Mouse (Mus musculus): ENCODE measurements around the gene Scand1. TPM values are rescaled to one million over a fixed set of nuclear protein-coding genes. Genes with fewer than 3 reads are reported as not detected.

The Scand1 gene
- total and polyA plus RNA-seq, 2 experiments, result 34.3 to 65.9 TPM

- peak; percentile 16 for DNase-seq (ENCODE audit: extremely low read depth, low read depth, low spot score)
- TF ChIP-seq CTCF (IDR thresholded peaks at IDR 0.05; ENCODE audit: low read depth, low read length), result peak; percentile 36
- TF ChIP-seq POLR2A (IDR thresholded peaks at IDR 0.05; ENCODE audit: extremely low read depth, insufficient read depth, low read length), result no peak
- 93% methylated on average over 2 of the region's 2 CpGs for WGBS
These were observed 6.7 kb downstream of the Scand1 start for GRCm38 (mm10) chr2:156305818-156306217.

DNA sequence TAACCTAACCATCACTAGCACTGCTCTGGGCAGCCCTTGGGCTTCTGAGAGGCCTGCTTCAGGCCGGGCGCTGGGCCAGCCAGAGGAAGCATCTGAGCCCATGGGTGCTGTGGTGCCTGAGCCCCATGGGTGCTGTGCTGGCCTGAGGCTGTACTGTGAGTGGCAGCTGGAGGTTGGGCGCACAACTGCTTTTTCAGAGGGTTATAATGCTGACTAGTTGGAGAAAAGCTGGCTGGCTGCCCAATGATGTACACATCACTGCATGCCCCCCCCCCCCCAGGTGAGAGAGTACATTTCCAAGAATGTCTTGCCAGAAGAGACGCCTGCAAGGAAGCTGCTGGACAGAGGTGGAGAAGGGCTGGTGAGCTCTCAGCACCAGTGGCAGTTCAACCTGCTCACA, 8.2 kb downstream of the Scand1 start:
- Histone ChIP-seq H3K36me3 (ENCODE audit: control insufficient read depth, insufficient read depth, low read length) (peaks cover 24% of the 10 kb centered on the region), H3K79me2 (ENCODE audit: control insufficient read depth, insufficient read depth, low read length) (no peaks in the 10 kb centered on the region), H3K9ac (ENCODE audit: low read depth, low read length) (no peak overlapping the region), H3K4me3 (ENCODE audit: insufficient read depth, low read depth, low read length) (no peak overlapping the region), H3K4me1 (ENCODE audit: control insufficient read depth, insufficient read depth, low read length) (peaks cover 10% of the 10 kb centered on the region), H3K27me3 (ENCODE audit: control insufficient read depth, insufficient read depth, low read length) (no peaks in the 10 kb centered on the region), H3K27ac (replicated peaks; ENCODE audit: insufficient read depth, low read depth, low read length) (no peak overlapping the region)
- TF ChIP-seq POLR2A (IDR thresholded peaks at IDR 0.05; ENCODE audit: extremely low read depth, insufficient read depth, low read length) (no peak), CTCF (IDR thresholded peaks at IDR 0.05; ENCODE audit: low read depth, low read length) (no peak)
- 96% methylated on average over 4 of the region's 4 CpGs for WGBS
- no peak for DNase-seq (ENCODE audit: extremely low read depth, low read depth, low spot score)

More at GRCm38 (mm10) chr2:156305818-156306217, 6.7 kb downstream of the Scand1 start:
- Histone ChIP-seq H3K27ac (replicated peaks; ENCODE audit: insufficient read depth, low read depth, low read length) (no peak overlapping the region), H3K4me3 (ENCODE audit: insufficient read depth, low read depth, low read length) (no peak overlapping the region), H3K79me2 (ENCODE audit: control insufficient read depth, insufficient read depth, low read length) (no peaks in the 10 kb centered on the region), H3K27me3 (ENCODE audit: control insufficient read depth, insufficient read depth, low read length) (no peaks in the 10 kb centered on the region), H3K36me3 (ENCODE audit: control insufficient read depth, insufficient read depth, low read length) (peaks cover 15% of the 10 kb centered on the region), H3K4me1 (ENCODE audit: control insufficient read depth, insufficient read depth, low read length) (peaks cover 10% of the 10 kb centered on the region), H3K9ac (ENCODE audit: low read depth, low read length) (no peak overlapping the region)

- DNase-seq (ENCODE audit: extremely low read depth, low read depth, low spot score), result no peak
- Histone ChIP-seq H3K4me1 (ENCODE audit: control insufficient read depth, insufficient read depth, low read length) (0 out of 2 replicates have a peak, but pooled peaks cover 3% of the 10 kb centered on the region), H3K36me3 (ENCODE audit: control insufficient read depth, insufficient read depth, low read length) (peaks cover 29% of the 10 kb centered on the region), H3K9ac (ENCODE audit: low read depth, low read length) (no peak overlapping the region), H3K27ac (replicated peaks; ENCODE audit: insufficient read depth, low read depth, low read length) (no peak overlapping the region), H3K4me3 (ENCODE audit: insufficient read depth, low read depth, low read length) (no peak overlapping the region), H3K79me2 (ENCODE audit: control insufficient read depth, insufficient read depth, low read length) (no peaks in the 10 kb centered on the region), H3K27me3 (ENCODE audit: control insufficient read depth, insufficient read depth, low read length) (no peaks in the 10 kb centered on the region)
- 90% methylated on average over 4 of the region's 4 CpGs for WGBS
- TF ChIP-seq POLR2A (IDR thresholded peaks at IDR 0.05; ENCODE audit: extremely low read depth, insufficient read depth, low read length) (no peak), CTCF (IDR thresholded peaks at IDR 0.05; ENCODE audit: low read depth, low read length) (no peak)
These were observed 10.4 kb downstream of the Scand1 start for GRCm38 (mm10) chr2:156302063-156302462.

DNA sequence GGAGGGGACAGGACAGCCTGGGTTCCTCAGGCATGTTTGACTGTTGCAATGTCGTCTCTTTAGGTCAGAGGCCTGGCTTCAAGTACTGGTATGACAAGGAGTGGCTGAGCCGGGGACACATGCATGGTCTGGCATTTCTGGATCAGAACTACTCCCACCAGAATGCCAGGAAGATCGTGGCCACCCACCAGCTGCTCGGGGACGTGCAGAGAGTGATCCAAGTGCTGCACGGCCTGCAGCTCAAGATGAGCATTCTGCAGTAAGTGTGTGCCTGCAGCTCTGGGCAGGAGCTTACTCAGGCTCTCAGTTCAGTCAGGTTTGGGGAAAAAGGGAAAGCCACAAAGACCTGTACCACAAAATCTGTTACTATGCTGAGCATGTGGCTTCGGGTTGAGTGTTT, 14.0 kb downstream of the Scand1 start:
- H3K9ac ChIP-seq (ENCODE audit: low read depth, low read length), result no peak overlapping the region
- H3K79me2 ChIP-seq (ENCODE audit: control insufficient read depth, insufficient read depth, low read length), result no peaks in the 10 kb centered on the region
- no peaks in the 10 kb centered on the region for H3K4me1 ChIP-seq (ENCODE audit: control insufficient read depth, insufficient read depth, low read length)
- no peak for DNase-seq (ENCODE audit: extremely low read depth, low read depth, low spot score)
- H3K27me3 ChIP-seq (ENCODE audit: control insufficient read depth, insufficient read depth, low read length), result no peaks in the 10 kb centered on the region
- TF ChIP-seq POLR2A (IDR thresholded peaks at IDR 0.05; ENCODE audit: extremely low read depth, insufficient read depth, low read length) (no peak), CTCF (IDR thresholded peaks at IDR 0.05; ENCODE audit: low read depth, low read length) (no peak)
- peaks cover 26% of the 10 kb centered on the region for H3K36me3 ChIP-seq (ENCODE audit: control insufficient read depth, insufficient read depth, low read length)
- H3K27ac ChIP-seq (replicated peaks; ENCODE audit: insufficient read depth, low read depth, low read length), result no peak overlapping the region
- no peak overlapping the region for H3K4me3 ChIP-seq (ENCODE audit: insufficient read depth, low read depth, low read length)
- 91% methylated on average over 7 of the region's 7 CpGs for WGBS

GRCm38 (mm10) chr2:156297653-156298052, 14.9 kb downstream of the Scand1 start:
- 71% methylated on average over 3 of the region's 3 CpGs for WGBS
- H3K27me3 ChIP-seq (ENCODE audit: control insufficient read depth, insufficient read depth, low read length), result no peaks in the 10 kb centered on the region
- H3K27ac ChIP-seq (replicated peaks; ENCODE audit: insufficient read depth, low read depth, low read length), result no peak overlapping the region
- no peak overlapping the region for H3K4me3 ChIP-seq (ENCODE audit: insufficient read depth, low read depth, low read length)
- H3K79me2 ChIP-seq (ENCODE audit: control insufficient read depth, insufficient read depth, low read length), result no peaks in the 10 kb centered on the region
- no peak for TF ChIP-seq CTCF (IDR thresholded peaks at IDR 0.05; ENCODE audit: low read depth, low read length)
- TF ChIP-seq POLR2A (IDR thresholded peaks at IDR 0.05; ENCODE audit: extremely low read depth, insufficient read depth, low read length), result no peak
- no peaks in the 10 kb centered on the region for H3K4me1 ChIP-seq (ENCODE audit: control insufficient read depth, insufficient read depth, low read length)
- peaks cover 23% of the 10 kb centered on the region for H3K36me3 ChIP-seq (ENCODE audit: control insufficient read depth, insufficient read depth, low read length)
- no peak for DNase-seq (ENCODE audit: extremely low read depth, low read depth, low spot score)
- no peak overlapping the region for H3K9ac ChIP-seq (ENCODE audit: low read depth, low read length)

- TF ChIP-seq CTCF (IDR thresholded peaks at IDR 0.05; ENCODE audit: low read depth, low read length) (no peak), POLR2A (IDR thresholded peaks at IDR 0.05; ENCODE audit: extremely low read depth, insufficient read depth, low read length) (no peak)
- H3K36me3 ChIP-seq (ENCODE audit: control insufficient read depth, insufficient read depth, low read length), result peaks cover 23% of the 10 kb centered on the region
- no peak overlapping the region for H3K27ac ChIP-seq (replicated peaks; ENCODE audit: insufficient read depth, low read depth, low read length)
- no peaks in the 10 kb centered on the region for H3K79me2 ChIP-seq (ENCODE audit: control insufficient read depth, insufficient read depth, low read length)
- no peak overlapping the region for H3K9ac ChIP-seq (ENCODE audit: low read depth, low read length)
- no peaks in the 10 kb centered on the region for H3K4me1 ChIP-seq (ENCODE audit: control insufficient read depth, insufficient read depth, low read length)
- H3K27me3 ChIP-seq (ENCODE audit: control insufficient read depth, insufficient read depth, low read length), result no peaks in the 10 kb centered on the region
- DNase-seq (ENCODE audit: extremely low read depth, low read depth, low spot score), result no peak
- WGBS, result 70% methylated on average over 3 of the region's 3 CpGs
- no peak overlapping the region for H3K4me3 ChIP-seq (ENCODE audit: insufficient read depth, low read depth, low read length)
These were observed 16.3 kb downstream of the Scand1 start for GRCm38 (mm10) chr2:156296190-156296589.

Data from liver, adult 2 months (tissue).